Mouse (Mus musculus): ENCODE results near the gene Efna3.
A peak's percentile ranks its signal among the peaks of the same experiment; 100 is the strongest.

Efna3 gene

GRCm38 (mm10) chr3:89322514-89323165 is at the start of gene Efna3:
Gene Efna3, minus strand, starts transcription at chr3:89322965.
- DNase-seq: peak; percentile 91

GRCm38 (mm10) chr3:89367338-89367737 is 44.6 kb upstream of the Efna3 start:
- no peak for DNase-seq

GRCm38 (mm10) chr3:89365486-89366414 is 43.0 kb upstream of the Efna3 start:
- DNase-seq: no peak

GRCm38 (mm10) chr3:89365153-89365485 is 42.4 kb upstream of the Efna3 start, which contains the start of gene Dcst1:
Gene Dcst1, minus strand, starts transcription at chr3:89365253.
- DNase-seq: no peak

- no peak for DNase-seq
Measured at GRCm38 (mm10) chr3:89364631-89365030, 41.9 kb upstream of the Efna3 start.

GRCm38 (mm10) chr3:89361675-89362074 is 38.9 kb upstream of the Efna3 start, which contains the start of gene Dcst2:
Gene Dcst2, plus strand, starts transcription at chr3:89361975.
- no peak for DNase-seq

GRCm38 (mm10) chr3:89360237-89360636 is 37.5 kb upstream of the Efna3 start:
- no peak for DNase-seq

- no peak for DNase-seq
Measured at GRCm38 (mm10) chr3:89359630-89360029, 36.9 kb upstream of the Efna3 start.

GRCm38 (mm10) chr3:89356029-89356428 is 33.3 kb upstream of the Efna3 start:
- no peak for DNase-seq

- DNase-seq: no peak
Measured at GRCm38 (mm10) chr3:89355512-89355902, 32.7 kb upstream of the Efna3 start.

GRCm38 (mm10) chr3:89354816-89355511 is 32.2 kb upstream of the Efna3 start:
- peak; percentile 84 for DNase-seq

GRCm38 (mm10) chr3:89351271-89351670 is 28.5 kb upstream of the Efna3 start:
- no peak for DNase-seq

- DNase-seq: peak; percentile 91
Measured at GRCm38 (mm10) chr3:89349869-89350501, 27.2 kb upstream of the Efna3 start, which contains the start of gene Adam15. Gene Adam15, minus strand, starts transcription at chr3:89349996.

GRCm38 (mm10) chr3:89348911-89349868 is 26.4 kb upstream of the Efna3 start:
- no peak for DNase-seq

- DNase-seq: no peak
Measured at GRCm38 (mm10) chr3:89347916-89348315, 25.2 kb upstream of the Efna3 start.

- DNase-seq: no peak
Measured at GRCm38 (mm10) chr3:89346815-89347540, 24.2 kb upstream of the Efna3 start.

GRCm38 (mm10) chr3:89343279-89343678 is 20.5 kb upstream of the Efna3 start:
- no peak for DNase-seq

- no peak for DNase-seq
Measured at GRCm38 (mm10) chr3:89341794-89342193, 19.0 kb upstream of the Efna3 start.

GRCm38 (mm10) chr3:89340465-89340864 is 17.7 kb upstream of the Efna3 start:
- peak; percentile 69 for DNase-seq

GRCm38 (mm10) chr3:89339416-89339815 is 16.7 kb upstream of the Efna3 start:
- peak; percentile 45 for DNase-seq

Measured in right cerebral cortex, adult 18-20 months (tissue).